Mouse (Mus musculus): ENCODE measurements at regions not wholly inside any gene's neighbourhood (a gene's known extent, or its start where the extent isn't known, plus 50 kb on each side); places are given as distances from the start of the nearest gene placed in this dataset.

GRCm38 (mm10) chr8:78110003-78110649 lies 103.0 kb upstream of the Ttc29 start:
- TF ChIP-seq CTCF (IDR thresholded peaks at IDR 0.05; ENCODE audit: low read depth, low read length) (no peak), POLR2A (IDR thresholded peaks at IDR 0.05; ENCODE audit: insufficient read depth, low read length) (no peak), EP300 (IDR thresholded peaks at IDR 0.05; ENCODE audit: insufficient read depth, low read depth, low read length) (no peak)
- no peak overlapping the region for H3K4me3 ChIP-seq (ENCODE audit: low read depth, low read length)
- peaks cover 2% of the 10 kb centered on the region for H3K4me1 ChIP-seq (ENCODE audit: control insufficient read depth, insufficient read depth, low read length)
- H3K36me3 ChIP-seq (ENCODE audit: control insufficient read depth, insufficient read depth, low read length, poor library complexity, severe bottlenecking), result no peaks in the 10 kb centered on the region
- H3K9me3 ChIP-seq (replicated peaks; ENCODE audit: control insufficient read depth, insufficient read depth, low read length, poor library complexity, severe bottlenecking), result no peaks in the 10 kb centered on the region; the same call in 1 of the 2 replicates
- H3K27ac ChIP-seq (ENCODE audit: insufficient read depth, low read length), result peak overlapping the region; percentile 63; the same call in 1 of the 2 replicates
- H3K9ac ChIP-seq (ENCODE audit: low read depth, poor library complexity, severe bottlenecking), result no peak overlapping the region
- no peaks in the 10 kb centered on the region for H3K27me3 ChIP-seq (ENCODE audit: control insufficient read depth, insufficient read depth, low read length, poor library complexity, severe bottlenecking)

- no peak overlapping the region; the same call in 1 of the 2 replicates for H3K9ac ChIP-seq (ENCODE audit: low read depth, poor library complexity, severe bottlenecking)
- no peaks in the 10 kb centered on the region for H3K36me3 ChIP-seq (ENCODE audit: control insufficient read depth, insufficient read depth, low read length, poor library complexity, severe bottlenecking)
- H3K4me1 ChIP-seq (ENCODE audit: control insufficient read depth, insufficient read depth, low read length), result peaks cover 2% of the 10 kb centered on the region
- no peaks in the 10 kb centered on the region for H3K27me3 ChIP-seq (ENCODE audit: control insufficient read depth, insufficient read depth, low read length, poor library complexity, severe bottlenecking)
- H3K4me3 ChIP-seq (ENCODE audit: low read depth, low read length), result no peak overlapping the region
- no peak overlapping the region for H3K27ac ChIP-seq (ENCODE audit: insufficient read depth, low read length)
- H3K9me3 ChIP-seq (replicated peaks; ENCODE audit: control insufficient read depth, insufficient read depth, low read length, poor library complexity, severe bottlenecking), result no peaks in the 10 kb centered on the region; the same call in 1 of the 2 replicates
- TF ChIP-seq POLR2A (IDR thresholded peaks at IDR 0.05; ENCODE audit: insufficient read depth, low read length) (no peak), EP300 (IDR thresholded peaks at IDR 0.05; ENCODE audit: insufficient read depth, low read depth, low read length) (no peak), CTCF (IDR thresholded peaks at IDR 0.05; ENCODE audit: low read depth, low read length) (no peak)
Observed at GRCm38 (mm10) chr8:78113105-78113504, 100.0 kb upstream of the Ttc29 start.

DNA sequence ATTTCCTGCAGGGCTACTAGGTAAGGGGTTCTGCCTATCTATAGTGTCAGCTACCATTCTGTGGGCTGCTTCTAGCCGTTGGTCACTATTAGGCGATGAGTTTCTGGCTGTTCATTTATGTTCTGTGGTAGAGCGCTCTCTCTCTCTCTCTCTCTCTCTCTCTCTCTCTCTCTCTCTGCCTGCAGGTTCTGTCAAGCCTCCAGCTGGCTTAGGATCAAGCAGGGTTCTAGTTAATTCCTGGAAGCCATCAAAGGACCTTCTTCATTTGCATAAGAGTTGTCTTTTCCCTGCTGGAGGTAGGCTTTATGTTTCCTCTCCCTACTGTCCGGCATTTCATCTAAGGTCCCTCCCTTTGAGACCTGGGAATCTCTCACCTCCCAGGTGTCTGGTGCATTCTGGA lies 98.6 kb upstream of the Ttc29 start:
- Histone ChIP-seq H3K4me3 (ENCODE audit: low read depth, low read length) (no peak overlapping the region), H3K9me3 (replicated peaks; ENCODE audit: control insufficient read depth, insufficient read depth, low read length, poor library complexity, severe bottlenecking) (no peaks in the 10 kb centered on the region), H3K27me3 (ENCODE audit: control insufficient read depth, insufficient read depth, low read length, poor library complexity, severe bottlenecking) (no peaks in the 10 kb centered on the region), H3K9ac (ENCODE audit: low read depth, poor library complexity, severe bottlenecking) (no peak overlapping the region; the same call in 1 of the 2 replicates), H3K27ac (ENCODE audit: insufficient read depth, low read length) (peak overlapping the region; percentile 19; the same call in 1 of the 2 replicates), H3K4me1 (ENCODE audit: control insufficient read depth, insufficient read depth, low read length) (peaks cover 2% of the 10 kb centered on the region), H3K36me3 (ENCODE audit: control insufficient read depth, insufficient read depth, low read length, poor library complexity, severe bottlenecking) (no peaks in the 10 kb centered on the region)
- TF ChIP-seq EP300 (IDR thresholded peaks at IDR 0.05; ENCODE audit: insufficient read depth, low read depth, low read length) (no peak), POLR2A (IDR thresholded peaks at IDR 0.05; ENCODE audit: insufficient read depth, low read length) (no peak), CTCF (IDR thresholded peaks at IDR 0.05; ENCODE audit: low read depth, low read length) (no peak)

GRCm38 (mm10) chr8:78117191-78117590 lies 95.9 kb upstream of the Ttc29 start:
- H3K27me3 ChIP-seq (ENCODE audit: control insufficient read depth, insufficient read depth, low read length, poor library complexity, severe bottlenecking), result no peaks in the 10 kb centered on the region
- H3K9ac ChIP-seq (ENCODE audit: low read depth, poor library complexity, severe bottlenecking), result no peak overlapping the region
- peaks cover 2% of the 10 kb centered on the region for H3K4me1 ChIP-seq (ENCODE audit: control insufficient read depth, insufficient read depth, low read length)
- H3K4me3 ChIP-seq (ENCODE audit: low read depth, low read length), result no peak overlapping the region
- TF ChIP-seq CTCF (IDR thresholded peaks at IDR 0.05; ENCODE audit: low read depth, low read length) (no peak), EP300 (IDR thresholded peaks at IDR 0.05; ENCODE audit: insufficient read depth, low read depth, low read length) (no peak), POLR2A (IDR thresholded peaks at IDR 0.05; ENCODE audit: insufficient read depth, low read length) (no peak)
- H3K36me3 ChIP-seq (ENCODE audit: control insufficient read depth, insufficient read depth, low read length, poor library complexity, severe bottlenecking), result no peaks in the 10 kb centered on the region
- H3K9me3 ChIP-seq (replicated peaks; ENCODE audit: control insufficient read depth, insufficient read depth, low read length, poor library complexity, severe bottlenecking), result no peaks in the 10 kb centered on the region
- no peak overlapping the region for H3K27ac ChIP-seq (ENCODE audit: insufficient read depth, low read length)

DNA sequence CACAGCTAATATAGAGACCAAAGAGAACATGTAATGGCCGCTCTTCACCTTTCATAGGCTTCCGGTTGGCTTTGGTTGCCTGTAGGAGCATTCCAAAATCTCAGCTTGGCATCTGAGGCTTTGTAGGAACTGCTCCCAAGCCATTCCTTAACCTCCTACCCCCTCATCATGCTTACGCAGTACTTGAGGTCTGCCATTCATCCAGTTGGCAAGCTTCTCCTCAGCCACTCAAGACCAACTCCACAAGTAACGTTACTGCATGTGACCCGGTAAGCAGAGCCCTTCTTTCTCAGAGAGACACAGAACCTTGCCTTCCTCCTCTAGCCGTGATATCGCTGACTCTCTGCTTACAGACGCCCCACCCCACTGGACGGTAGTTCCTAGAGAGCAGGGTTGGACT lies 94.6 kb upstream of the Ttc29 start:
- TF ChIP-seq POLR2A (IDR thresholded peaks at IDR 0.05; ENCODE audit: insufficient read depth, low read length), result no peak
- TF ChIP-seq EP300 (IDR thresholded peaks at IDR 0.05; ENCODE audit: insufficient read depth, low read depth, low read length), result no peak
- no peak for TF ChIP-seq CTCF (IDR thresholded peaks at IDR 0.05; ENCODE audit: low read depth, low read length)
- no peaks in the 10 kb centered on the region for H3K27me3 ChIP-seq (ENCODE audit: control insufficient read depth, insufficient read depth, low read length, poor library complexity, severe bottlenecking)

GRCm38 (mm10) chr8:78119682-78120081 lies 93.4 kb upstream of the Ttc29 start:
- Histone ChIP-seq H3K36me3 (ENCODE audit: control insufficient read depth, insufficient read depth, low read length, poor library complexity, severe bottlenecking) (no peaks in the 10 kb centered on the region), H3K9ac (ENCODE audit: low read depth, poor library complexity, severe bottlenecking) (no peak overlapping the region), H3K9me3 (replicated peaks; ENCODE audit: control insufficient read depth, insufficient read depth, low read length, poor library complexity, severe bottlenecking) (no peaks in the 10 kb centered on the region), H3K27ac (ENCODE audit: insufficient read depth, low read length) (no peak overlapping the region), H3K27me3 (ENCODE audit: control insufficient read depth, insufficient read depth, low read length, poor library complexity, severe bottlenecking) (no peaks in the 10 kb centered on the region), H3K4me3 (ENCODE audit: low read depth, low read length) (no peak overlapping the region), H3K4me1 (ENCODE audit: control insufficient read depth, insufficient read depth, low read length) (no peaks in the 10 kb centered on the region)
- no peak for TF ChIP-seq POLR2A (IDR thresholded peaks at IDR 0.05; ENCODE audit: insufficient read depth, low read length)
- no peak for TF ChIP-seq EP300 (IDR thresholded peaks at IDR 0.05; ENCODE audit: insufficient read depth, low read depth, low read length)
- no peak for TF ChIP-seq CTCF (IDR thresholded peaks at IDR 0.05; ENCODE audit: low read depth, low read length)

More for the DNA sequence above, 94.6 kb upstream of the Ttc29 start:
- Histone ChIP-seq H3K9me3 (replicated peaks; ENCODE audit: control insufficient read depth, insufficient read depth, low read length, poor library complexity, severe bottlenecking) (no peaks in the 10 kb centered on the region), H3K9ac (ENCODE audit: low read depth, poor library complexity, severe bottlenecking) (no peak overlapping the region), H3K36me3 (ENCODE audit: control insufficient read depth, insufficient read depth, low read length, poor library complexity, severe bottlenecking) (no peaks in the 10 kb centered on the region), H3K27ac (ENCODE audit: insufficient read depth, low read length) (no peak overlapping the region), H3K4me1 (ENCODE audit: control insufficient read depth, insufficient read depth, low read length) (peaks cover 2% of the 10 kb centered on the region), H3K4me3 (ENCODE audit: low read depth, low read length) (no peak overlapping the region)

Measured in ES-Bruce4 (cell line).